Mouse (Mus musculus): ENCODE data around the gene Clcnka.

The Clcnka gene

DNA sequence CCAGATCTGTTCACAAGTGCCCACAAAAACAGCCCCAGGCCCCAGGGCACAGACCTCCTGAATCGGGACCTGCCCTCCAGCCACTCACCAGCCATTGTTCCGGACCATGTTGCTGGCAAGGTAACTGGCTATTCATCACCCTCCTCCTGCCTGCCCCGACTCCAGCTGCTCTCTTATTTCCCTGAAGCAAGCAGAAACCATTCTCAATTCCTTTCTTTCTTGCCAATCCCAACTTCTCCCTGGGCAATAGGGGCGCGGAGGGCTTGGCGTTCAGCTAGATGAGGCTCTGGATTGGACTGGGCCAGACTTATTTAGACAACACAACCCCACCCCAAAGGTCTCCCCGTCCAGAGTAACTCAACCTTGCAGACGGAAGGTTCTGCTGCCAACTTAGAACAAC lies 18.9 kb downstream of the Clcnka start:
- no peak for DNase-seq (ENCODE audit: low read depth, low spot score)

DNA sequence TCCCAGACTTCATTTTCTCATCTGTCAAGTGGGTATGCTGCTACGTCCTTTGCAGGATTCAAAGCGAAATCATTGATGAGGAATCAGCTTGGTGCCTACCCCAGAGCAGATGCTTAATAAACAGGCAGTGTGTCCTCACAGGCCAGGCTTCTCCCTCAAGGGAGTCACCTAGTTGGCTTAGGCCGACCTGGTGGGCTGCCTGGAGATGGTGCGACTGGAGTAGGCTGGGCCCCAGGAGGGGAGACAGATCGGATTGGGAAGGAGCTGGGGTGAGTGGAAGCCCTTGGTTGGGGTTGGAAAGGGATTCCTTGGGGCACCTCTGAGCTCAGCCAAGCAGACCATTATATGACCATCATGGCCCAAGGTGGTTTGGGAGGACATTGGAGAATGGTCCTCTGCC lies 26.1 kb downstream of the Clcnka start:
- DNase-seq (ENCODE audit: low read depth, low spot score): no peak

- DNase-seq (ENCODE audit: low read depth, low spot score): no peak
Measured at GRCm38 (mm10) chr4:141367997-141368791, 30.3 kb downstream of the Clcnka start, which contains the start of gene Fam131c. Gene Fam131c, plus strand, starts transcription at chr4:141368220.

- DNase-seq (ENCODE audit: low read depth, low spot score): no peak
Measured at GRCm38 (mm10) chr4:141365876-141366275, 32.6 kb downstream of the Clcnka start.

DNA sequence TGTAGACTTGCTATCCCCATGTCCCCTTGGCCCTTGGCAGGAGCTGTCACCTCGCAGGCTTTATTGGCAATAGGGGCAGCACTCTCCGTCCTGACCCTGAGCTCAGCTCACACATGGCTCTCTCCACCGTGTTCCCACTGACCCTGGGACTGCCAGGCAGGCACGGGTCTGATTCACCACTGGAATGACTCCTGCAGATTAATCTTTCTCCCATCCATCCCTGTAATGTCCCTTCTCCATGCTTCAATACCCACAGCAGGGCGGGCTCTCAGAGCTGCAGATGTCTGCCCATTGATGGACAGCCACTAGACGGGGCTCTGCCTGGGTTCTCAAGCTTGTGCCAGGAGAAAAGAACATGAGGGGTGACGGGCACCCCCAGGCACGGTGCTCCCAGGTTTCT lies 33.4 kb downstream of the Clcnka start:
- no peak for DNase-seq (ENCODE audit: low read depth, low spot score)

GRCm38 (mm10) chr4:141362937-141363548 lies 35.5 kb downstream of the Clcnka start:
- peak; percentile 81 for DNase-seq (ENCODE audit: low read depth, low spot score)

DNA sequence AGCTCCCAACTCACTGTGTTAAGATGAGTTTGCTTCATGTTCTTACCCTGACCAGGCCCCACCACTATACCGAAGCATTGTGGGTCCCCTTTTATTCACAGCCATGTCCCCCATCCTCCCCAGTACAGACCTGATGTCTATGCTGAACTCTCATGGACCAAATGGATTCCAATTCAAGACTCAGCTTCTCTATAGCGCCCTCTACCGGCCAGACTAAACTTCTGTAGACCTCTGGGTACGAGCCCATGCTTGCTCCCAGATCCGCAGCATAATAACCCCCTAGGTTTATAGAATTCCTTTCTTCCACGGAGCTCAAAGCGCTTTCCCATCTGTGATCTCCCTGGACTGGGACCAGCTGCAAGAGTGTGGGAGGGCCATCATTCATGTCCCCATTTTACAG lies 37.7 kb downstream of the Clcnka start:
- peak; percentile 38 for DNase-seq (ENCODE audit: low read depth, low spot score)

DNA sequence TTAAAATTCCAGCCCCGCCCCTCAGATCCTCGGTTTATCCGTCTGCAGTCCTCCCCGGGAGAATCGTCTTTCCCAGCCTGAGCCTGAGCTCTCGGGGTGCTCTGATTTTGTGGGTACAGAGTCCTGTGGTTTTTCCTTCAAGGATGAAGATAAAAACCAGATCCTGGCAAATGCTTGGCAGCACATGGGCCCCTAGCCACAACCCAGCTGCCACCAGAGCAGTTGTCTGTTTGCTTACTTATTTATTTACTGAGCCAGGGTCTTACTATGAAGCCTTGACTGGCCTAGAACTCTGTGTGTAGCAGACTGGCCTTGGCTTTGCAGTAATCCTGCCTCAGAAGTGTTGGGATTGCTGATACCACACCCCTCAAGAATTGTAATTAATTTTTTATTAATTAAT lies 39.3 kb downstream of the Clcnka start:
- DNase-seq (ENCODE audit: low read depth, low spot score): no peak

DNA sequence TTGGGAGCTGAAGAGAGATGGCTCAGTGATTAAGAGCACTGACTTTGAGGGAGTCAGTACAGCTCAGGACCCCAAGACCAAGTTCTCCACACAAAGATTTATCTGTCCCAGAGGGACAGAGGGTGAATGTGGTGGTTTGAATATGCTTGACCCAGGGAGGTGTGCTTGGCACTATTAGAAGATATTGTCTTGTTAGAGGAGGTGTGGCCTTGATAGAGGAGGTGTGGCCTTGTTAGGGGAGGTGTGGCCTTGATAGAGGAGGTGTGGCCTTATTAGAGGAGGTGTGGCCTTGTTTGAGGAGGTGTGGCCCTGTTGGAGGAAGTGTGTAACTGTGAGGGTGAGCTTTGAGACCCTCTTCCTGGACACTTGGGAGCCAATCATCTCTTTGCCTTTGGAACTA lies 40.7 kb downstream of the Clcnka start:
- no peak for DNase-seq (ENCODE audit: low read depth, low spot score)

DNA sequence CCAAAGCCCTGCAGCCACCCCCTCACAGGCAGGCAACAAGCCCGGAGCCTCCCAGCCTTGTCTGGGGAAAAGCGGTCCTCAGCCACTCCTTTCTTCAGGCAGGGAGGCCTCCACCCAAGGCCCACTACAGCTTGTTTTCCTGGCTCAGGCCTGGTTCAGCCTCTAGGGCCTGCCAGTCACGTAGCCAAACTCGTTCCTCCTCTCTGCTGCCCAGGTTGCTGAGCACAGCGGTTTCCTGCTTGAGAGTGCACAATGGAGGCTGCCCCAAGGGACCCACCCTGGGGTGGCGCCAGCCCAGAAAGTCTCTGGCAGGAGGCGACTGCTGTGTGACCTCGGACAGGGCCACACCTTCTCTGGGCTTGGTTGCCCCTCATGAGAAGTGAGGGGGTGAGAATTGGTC lies 44.7 kb downstream of the Clcnka start:
- DNase-seq (ENCODE audit: low read depth, low spot score): no peak

DNA sequence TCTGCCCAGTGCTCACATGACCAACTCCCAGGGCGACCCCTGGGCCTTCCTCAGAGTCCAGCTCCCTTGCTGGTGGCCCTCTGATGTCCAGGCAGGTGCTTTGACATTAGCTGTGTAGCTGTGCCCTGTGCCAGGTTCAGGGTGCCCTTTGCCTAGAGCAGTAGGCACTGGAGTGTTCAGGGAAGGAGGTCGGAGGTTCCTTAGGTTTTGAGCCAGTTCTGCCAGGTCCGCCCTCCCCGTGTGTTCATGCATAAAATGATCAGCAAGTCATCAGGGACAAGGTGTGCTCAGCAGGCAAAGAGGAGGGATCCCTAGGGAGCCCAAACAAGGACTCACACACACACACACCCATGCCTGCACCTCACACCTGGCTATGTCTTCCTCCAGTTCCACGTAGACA lies 45.5 kb downstream of the Clcnka start:
- DNase-seq (ENCODE audit: low read depth, low spot score): no peak

DNA sequence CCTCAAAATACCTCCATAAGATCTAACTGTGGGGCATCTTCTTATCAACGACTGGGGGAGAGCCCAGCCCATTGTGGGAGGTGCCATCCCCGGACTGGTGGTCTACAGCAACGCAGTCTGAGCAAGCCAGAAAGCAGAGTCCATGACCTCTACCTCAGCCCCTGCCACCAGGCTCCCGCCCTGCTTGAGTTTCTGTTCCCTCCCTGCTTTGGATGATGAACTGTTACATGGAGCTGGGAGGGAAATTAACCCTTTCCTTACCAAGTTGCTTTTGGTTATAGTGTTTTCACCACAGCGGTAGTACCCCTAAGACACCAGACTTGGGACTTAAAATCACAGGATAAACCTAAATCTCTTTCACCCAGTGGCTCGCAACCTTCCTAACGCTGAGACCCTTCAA lies 46.6 kb downstream of the Clcnka start:
- DNase-seq (ENCODE audit: low read depth, low spot score): no peak

DNA sequence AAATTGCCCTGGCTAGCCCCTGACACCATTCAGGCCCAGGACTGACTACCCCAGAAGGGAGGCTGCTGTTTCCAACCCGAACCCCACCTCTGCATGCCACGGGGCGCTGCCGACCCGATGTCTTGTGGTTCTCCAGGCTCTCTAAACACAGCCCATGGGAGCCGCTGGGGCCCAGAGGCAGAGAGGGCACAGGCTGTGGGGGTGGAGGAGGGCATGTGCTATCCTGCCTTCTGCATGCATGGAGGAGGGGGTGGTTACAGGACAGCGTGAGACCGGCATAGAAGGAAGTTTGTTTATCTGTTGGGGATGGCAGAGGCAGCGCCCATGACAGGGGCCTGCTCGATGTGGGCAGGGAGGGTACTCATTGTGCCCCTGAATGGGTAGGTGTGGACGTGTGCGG lies 48.5 kb downstream of the Clcnka start:
- no peak for DNase-seq (ENCODE audit: low read depth, low spot score)

GRCm38 (mm10) chr4:141348616-141349015 lies 49.9 kb downstream of the Clcnka start:
- DNase-seq (ENCODE audit: low read depth, low spot score): no peak

- no peak for DNase-seq (ENCODE audit: low read depth, low spot score)
Measured at GRCm38 (mm10) chr4:141347365-141347797, 51.1 kb downstream of the Clcnka start.

DNA sequence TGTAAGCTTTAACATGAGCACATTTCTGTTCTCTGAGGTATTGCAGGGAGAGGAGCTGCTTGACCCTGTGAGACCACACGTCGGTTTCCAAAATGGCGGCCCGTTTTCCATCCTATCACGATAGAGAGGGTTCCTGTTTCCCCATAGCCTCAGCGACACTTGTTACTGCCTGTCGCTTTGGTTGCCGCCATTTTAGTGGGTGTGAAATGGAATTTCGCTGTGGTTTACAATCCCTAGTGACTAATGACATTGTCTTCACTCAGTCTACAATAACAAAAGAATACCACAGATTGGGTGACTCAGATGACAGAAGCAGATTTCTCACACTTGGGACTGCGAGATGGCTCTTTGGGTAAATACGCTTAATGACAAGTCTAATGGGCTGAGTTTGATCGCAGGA lies 53.3 kb downstream of the Clcnka start:
- no peak for DNase-seq (ENCODE audit: low read depth, low spot score)

GRCm38 (mm10) chr4:141343515-141343914 lies 55.0 kb downstream of the Clcnka start:
- no peak for DNase-seq (ENCODE audit: low read depth, low spot score)

- DNase-seq (ENCODE audit: low read depth, low spot score): no peak
Measured at GRCm38 (mm10) chr4:141341477-141341876, 57.0 kb downstream of the Clcnka start.

DNA sequence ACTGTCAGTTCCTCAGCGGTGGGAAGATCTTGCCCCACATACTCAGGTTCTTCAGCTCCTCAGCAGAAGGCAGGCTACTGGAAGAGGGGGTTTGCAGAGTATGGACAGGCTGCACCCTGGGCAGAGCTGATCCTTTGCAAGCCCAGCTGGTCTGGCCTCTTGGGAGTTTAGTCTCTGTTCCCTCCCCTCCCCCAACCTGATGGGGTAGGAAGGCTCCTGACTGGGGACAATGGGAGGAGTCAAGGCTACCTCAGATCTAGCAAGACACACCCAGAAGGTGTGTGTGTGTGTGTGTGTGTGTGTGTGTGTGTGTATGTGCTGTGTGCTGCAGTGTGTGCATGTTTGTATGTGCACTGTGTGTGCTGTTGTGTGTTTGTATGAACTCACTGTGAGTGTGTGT lies 59.7 kb downstream of the Clcnka start:
- no peak for DNase-seq (ENCODE audit: low read depth, low spot score)

DNA sequence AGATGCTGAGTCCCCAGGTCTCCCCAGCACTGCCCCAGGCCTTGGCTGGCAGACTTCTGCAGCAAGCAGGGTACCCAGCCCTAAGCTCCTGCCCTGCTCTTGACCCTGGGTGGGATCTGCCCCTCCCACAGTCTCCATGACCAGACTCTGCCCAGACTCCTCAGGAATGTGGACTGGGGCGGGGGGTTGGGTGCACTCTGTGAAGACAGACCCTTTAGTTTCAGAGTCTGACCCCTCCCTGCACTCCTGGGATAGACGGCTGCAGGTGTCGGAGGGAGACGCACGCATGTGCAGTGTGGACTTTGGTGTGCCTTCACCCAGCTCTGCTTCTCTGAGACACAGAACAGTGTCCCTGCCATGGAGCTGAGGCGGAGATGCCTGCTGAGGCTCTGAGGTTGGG lies 60.5 kb downstream of the Clcnka start:
- DNase-seq (ENCODE audit: low read depth, low spot score): no peak

- DNase-seq (ENCODE audit: low read depth, low spot score): no peak
Measured at GRCm38 (mm10) chr4:141336196-141336595, 62.3 kb downstream of the Clcnka start.

- no peak for DNase-seq (ENCODE audit: low read depth, low spot score)
Measured at GRCm38 (mm10) chr4:141335263-141335796, 63.2 kb downstream of the Clcnka start.

DNA sequence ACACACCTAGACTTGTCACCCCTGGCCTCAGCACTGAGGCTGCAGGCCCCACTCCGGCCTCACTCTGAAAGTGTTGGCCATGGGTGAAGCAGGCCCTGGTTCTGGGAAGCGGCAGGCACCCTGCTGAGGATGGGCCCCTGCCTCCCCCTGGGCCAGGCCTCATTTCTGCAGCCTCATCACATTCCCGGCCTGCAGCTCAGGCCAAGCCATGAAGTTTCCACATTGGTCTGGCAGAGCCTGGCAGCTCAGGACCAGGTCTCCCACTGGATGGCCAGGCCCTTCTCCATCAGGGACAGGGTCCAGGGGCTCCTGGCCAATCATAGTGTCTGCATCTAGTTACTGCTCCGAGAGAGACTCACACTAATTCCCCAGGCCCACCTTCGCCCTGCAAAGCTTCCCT lies 63.8 kb downstream of the Clcnka start:
- no peak for DNase-seq (ENCODE audit: low read depth, low spot score)
